Mouse (Mus musculus): Measurements from ENCODE around the gene Rgs13.
A peak's percentile ranks its signal among the peaks of the same experiment; 100 is the strongest.

The Rgs13 gene

GRCm38 (mm10) chr1:144177166-144177565 lies at the start of gene Rgs13:
Gene Rgs13, minus strand, starts transcription at chr1:144177372.
- DNase-seq: no peak

GRCm38 (mm10) chr1:144215230-144215629 lies 38.1 kb upstream of the Rgs13 start:
- DNase-seq: no peak

- no peak for DNase-seq
Observed at GRCm38 (mm10) chr1:144210912-144211311, 33.7 kb upstream of the Rgs13 start.

- DNase-seq: no peak
Observed at GRCm38 (mm10) chr1:144206281-144207061, 29.3 kb upstream of the Rgs13 start.

GRCm38 (mm10) chr1:144204766-144205165 lies 27.6 kb upstream of the Rgs13 start:
- DNase-seq: no peak

- no peak for DNase-seq
Observed at GRCm38 (mm10) chr1:144202939-144203338, 25.8 kb upstream of the Rgs13 start.

GRCm38 (mm10) chr1:144200496-144200895 lies 23.3 kb upstream of the Rgs13 start:
- DNase-seq: no peak

GRCm38 (mm10) chr1:144199538-144199937 lies 22.4 kb upstream of the Rgs13 start:
- DNase-seq: no peak

- peak in 1 of 2 experiments; percentile 9 for DNase-seq
Observed at GRCm38 (mm10) chr1:144197684-144198083, 20.5 kb upstream of the Rgs13 start.

GRCm38 (mm10) chr1:144186655-144187396 lies 9.7 kb upstream of the Rgs13 start:
- no peak for DNase-seq

GRCm38 (mm10) chr1:144184955-144185715 lies 8.0 kb upstream of the Rgs13 start:
- DNase-seq: no peak

GRCm38 (mm10) chr1:144183622-144184021 lies 6.5 kb upstream of the Rgs13 start:
- no peak for DNase-seq

- DNase-seq: no peak
Observed at GRCm38 (mm10) chr1:144179559-144179958, 2.4 kb upstream of the Rgs13 start.

GRCm38 (mm10) chr1:144178281-144178957 lies 1.2 kb upstream of the Rgs13 start:
- no peak for DNase-seq

GRCm38 (mm10) chr1:144177620-144178019 lies 448 bp upstream of the Rgs13 start:
- no peak for DNase-seq

- DNase-seq: no peak
Observed at GRCm38 (mm10) chr1:144174760-144175159, 2.4 kb downstream of the Rgs13 start.

GRCm38 (mm10) chr1:144173568-144174036 lies 3.6 kb downstream of the Rgs13 start:
- no peak for DNase-seq

GRCm38 (mm10) chr1:144168921-144169320 lies 8.3 kb downstream of the Rgs13 start:
- DNase-seq: no peak

GRCm38 (mm10) chr1:144167761-144168160 lies 9.4 kb downstream of the Rgs13 start:
- DNase-seq: no peak

- DNase-seq: no peak
Observed at GRCm38 (mm10) chr1:144166897-144167296, 10.3 kb downstream of the Rgs13 start.

- no peak for DNase-seq
Observed at GRCm38 (mm10) chr1:144166275-144166674, 10.9 kb downstream of the Rgs13 start.

- no peak for DNase-seq
Observed at GRCm38 (mm10) chr1:144152526-144152925, 24.6 kb downstream of the Rgs13 start.

GRCm38 (mm10) chr1:144152184-144152525 lies 25.0 kb downstream of the Rgs13 start:
- DNase-seq: no peak

Data from thymus, postnatal 36 days (tissue).